Mouse (Mus musculus) stomach, postnatal 0 days (tissue): ENCODE measurements around the gene Gm28051.

Experiments
- CTCF ChIP-seq: IDR thresholded peaks from 2 replicates; pipeline ENCODE4 v1.5.1; 2016; ENCODE audit warnings: antibody characterized with exemption, low read depth, mild to moderate bottlenecking, moderate library complexity
- EP300 ChIP-seq: optimal IDR thresholded peaks from 2 replicates; pipeline ENCODE3; 2016; ENCODE audit warnings: antibody characterized with exemption

- TF ChIP-seq EP300 (no peak), CTCF (no peak)
Measured at GRCm38 (mm10) chr12:102787927-102788326, 30.4 kb upstream of the Gm28051 start.
